Mouse (Mus musculus) stomach, postnatal 0 days (tissue): ENCODE measurements at regions not wholly inside any gene's neighbourhood (a gene's known extent, or its start where the extent isn't known, plus 50 kb on each side); places are given as distances from the start of the nearest gene placed in this dataset.

Experiments used
- CTCF ChIP-seq: IDR thresholded peaks from 2 replicates; pipeline ENCODE4 v1.5.1; 2016; ENCODE audit warnings: antibody characterized with exemption, low read depth, mild to moderate bottlenecking, moderate library complexity
- EP300 ChIP-seq: optimal IDR thresholded peaks from 2 replicates; pipeline ENCODE3; 2016; ENCODE audit warnings: antibody characterized with exemption

DNA sequence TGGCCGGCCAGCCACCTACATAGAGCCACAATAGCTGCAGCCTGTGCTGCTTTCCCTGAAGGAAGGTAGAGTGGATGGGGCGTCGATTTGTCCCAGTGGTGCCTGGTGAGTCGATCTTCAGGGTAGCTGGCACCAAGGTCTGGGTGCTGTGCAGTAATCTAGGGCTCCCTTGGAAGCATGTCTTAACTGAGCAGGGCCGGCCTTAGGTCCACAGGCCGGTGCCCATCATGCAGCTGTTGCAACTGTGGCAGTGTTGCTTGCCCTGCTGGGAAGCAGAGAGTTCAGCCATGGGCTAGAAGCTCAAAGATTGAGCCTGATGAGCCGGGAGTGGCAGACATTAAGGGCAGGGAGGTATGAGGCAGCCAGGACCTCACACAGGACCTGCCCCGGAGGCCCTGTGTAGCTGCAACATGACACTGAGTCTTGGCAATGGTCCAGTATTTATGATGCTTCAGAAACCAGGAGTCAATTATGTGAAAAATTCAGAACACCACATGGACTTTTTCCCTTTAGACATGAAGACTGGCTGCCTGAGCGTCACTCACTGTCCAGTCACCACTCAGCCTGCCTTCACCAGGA lies 488.3 kb upstream of the Dab2 start:
- TF ChIP-seq CTCF (no peak), EP300 (no peak)
